Mouse (Mus musculus) bone marrow macrophage, adult 2 months (primary cell): ENCODE measurements around the gene Ctsw.

Source experiments
- CTCF ChIP-seq: IDR thresholded peaks from 2 replicates; pipeline ENCODE4 v1.5.1; 2012; ENCODE audit warnings: low read depth, mild to moderate bottlenecking, low read length, moderate library complexity
- POLR2A ChIP-seq: IDR thresholded peaks from 2 replicates; pipeline ENCODE4 v1.6.1; 2012; ENCODE audit warnings: mild to moderate bottlenecking, low read depth, low read length, borderline replicate concordance

DNA sequence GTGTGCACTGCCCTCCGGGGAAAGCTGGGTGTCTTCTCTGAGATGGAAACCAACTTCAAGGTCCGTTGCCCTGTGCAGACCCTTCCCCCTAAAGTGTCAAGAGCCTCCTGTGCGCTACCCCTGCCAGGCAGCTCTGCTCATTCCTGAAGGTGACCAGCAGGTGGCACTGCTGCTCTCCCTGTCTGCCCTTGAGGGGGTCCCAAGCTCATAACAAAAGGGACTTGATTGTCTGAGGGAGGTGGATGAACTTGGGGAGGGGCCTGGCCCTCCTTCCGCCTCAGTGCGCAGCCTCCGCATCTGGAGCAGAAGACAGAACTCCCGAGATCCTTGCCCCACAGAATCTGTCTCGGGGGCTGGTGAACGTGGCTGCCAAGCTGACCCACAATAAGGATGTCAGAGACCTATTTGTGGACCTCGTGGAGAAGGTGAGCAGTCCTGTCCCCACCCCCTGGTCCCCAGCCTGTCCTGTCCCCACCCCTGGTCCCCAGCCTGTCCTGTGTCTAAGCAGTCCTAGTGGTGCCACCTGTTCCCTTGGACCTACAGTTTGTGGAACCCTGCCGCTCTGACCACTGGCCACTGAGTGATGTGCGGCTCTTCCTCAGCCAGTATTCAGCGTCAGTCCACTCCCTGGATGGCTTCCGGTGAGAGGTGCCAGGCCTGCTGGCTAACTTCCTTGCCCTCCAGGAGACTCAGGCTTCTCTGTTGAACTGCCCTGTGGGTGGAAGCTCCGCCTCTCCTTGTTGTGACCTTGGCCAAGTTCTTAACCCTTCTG, 4.3 kb downstream of the Ctsw start:
- peak; percentile 81 for TF ChIP-seq CTCF
- TF ChIP-seq POLR2A = no peak
